Mouse (Mus musculus): Measurements from ENCODE around the gene Rnf26. TPM values are rescaled to one million over a fixed set of nuclear protein-coding genes. Genes with fewer than 3 reads are reported as not detected.

The Rnf26 gene
- polyA plus RNA-seq (2012; rRNA removed) (56.1 and 80.2 TPM in 2 replicates), polyA plus RNA-seq (2014; fragmentation: Nextera tagmentation; extraction: Ambion mirVana) (74.0 and 81.0 TPM in 2 replicates)

DNA sequence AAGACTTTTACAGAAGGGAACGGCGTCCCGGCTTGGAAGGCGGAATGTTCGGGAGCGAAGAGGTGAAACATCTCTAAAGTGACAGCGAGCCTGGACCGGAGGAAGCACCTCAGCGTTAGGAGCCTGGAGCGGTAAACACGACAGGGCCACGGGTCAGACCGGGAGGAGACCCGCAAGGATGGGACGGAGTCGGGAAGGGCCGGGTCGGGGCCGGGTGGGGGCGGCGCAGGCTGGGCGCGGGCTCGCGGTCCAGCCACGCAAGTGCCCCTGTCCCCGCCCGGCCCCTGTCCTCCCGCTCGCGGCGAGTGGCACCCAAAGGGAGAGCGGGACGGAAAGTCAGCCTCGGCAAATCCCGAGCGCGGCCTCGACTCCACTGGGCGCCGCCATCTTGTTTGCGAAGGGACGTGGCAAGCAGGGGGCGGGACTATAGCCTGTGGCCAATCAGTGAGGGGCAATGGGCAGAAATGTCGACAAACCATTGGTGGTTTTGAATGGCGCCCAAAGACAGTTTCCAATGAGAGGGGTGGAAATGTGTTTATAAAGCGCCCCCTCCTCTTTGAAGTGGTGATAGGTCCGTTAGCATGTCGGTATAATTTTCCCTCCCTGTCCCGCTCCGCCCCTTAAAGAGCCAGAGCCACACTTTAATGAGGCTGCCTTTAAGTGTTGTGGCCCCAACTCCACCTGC lies at the start of gene Rnf26, which contains the start of gene Gm49380:
TSS of gene Rnf26 (minus strand) at position 413 of the 685 bp plus-strand sequence.
TSS of gene Gm49380 (minus strand) at position 396 of the 685 bp plus-strand sequence.
- under 1% methylated on average over 28 of the region's 51 CpGs for WGBS
- H3K27ac ChIP-seq (replicated peaks; ENCODE audit: low read depth, low read length), result peak within 1 kb of the TSS; percentile 63; the same call in 1 of the 2 replicates
- ATAC-seq (ENCODE audit: low FRiP score, low read depth) (peak; percentile 97), DNase-seq (ENCODE audit: low spot score) (peak; percentile 100)
- H3K36me3 ChIP-seq (ENCODE audit: control insufficient read depth, insufficient read depth, low read length), result peaks cover 14% of the 10 kb centered on the region
- H3K4me2 ChIP-seq (replicated peaks; ENCODE audit: low read depth, low read length, severe bottlenecking), result peak within 1 kb of the TSS; percentile 47
- H3K27me3 ChIP-seq (ENCODE audit: control insufficient read depth, insufficient read depth, low read length), result no peaks in the 10 kb centered on the region
- peaks cover 22% of the 10 kb centered on the region for H3K4me1 ChIP-seq (ENCODE audit: control insufficient read depth, insufficient read depth, low read length)
- H3K9ac ChIP-seq (ENCODE audit: low read depth, low read length, severe bottlenecking), result peak within 1 kb of the TSS; percentile 87
- H3K4me3 ChIP-seq (replicated peaks; ENCODE audit: low read length), result peak within 1 kb of the TSS; percentile 69
- no peak for TF ChIP-seq POLR2A (IDR thresholded peaks at IDR 0.05; ENCODE audit: borderline replicate concordance, extremely low read depth, insufficient read depth, insufficient read length)
- no peaks in the 10 kb centered on the region for H3K9me3 ChIP-seq (ENCODE audit: control insufficient read depth, low read length)

- Histone ChIP-seq H3K9ac (ENCODE audit: low read depth, low read length, severe bottlenecking) (no peak overlapping the region), H3K4me3 (replicated peaks; ENCODE audit: low read length) (no peak overlapping the region), H3K9me3 (ENCODE audit: control insufficient read depth, low read length) (no peaks in the 10 kb centered on the region), H3K27me3 (ENCODE audit: control insufficient read depth, insufficient read depth, low read length) (no peaks in the 10 kb centered on the region), H3K27ac (replicated peaks; ENCODE audit: low read depth, low read length) (no peak overlapping the region), H3K4me1 (ENCODE audit: control insufficient read depth, insufficient read depth, low read length) (no peaks in the 10 kb centered on the region), H3K4me2 (replicated peaks; ENCODE audit: low read depth, low read length, severe bottlenecking) (no peak overlapping the region), H3K36me3 (ENCODE audit: control insufficient read depth, insufficient read depth, low read length) (peaks cover 73% of the 10 kb centered on the region)
- ATAC-seq (ENCODE audit: low FRiP score, low read depth), result no peak
- DNase-seq (ENCODE audit: low spot score), result no peak
- WGBS, result 80% methylated on average over 3 of the region's 3 CpGs
- no peak for TF ChIP-seq POLR2A (IDR thresholded peaks at IDR 0.05; ENCODE audit: borderline replicate concordance, extremely low read depth, insufficient read depth, insufficient read length)
These were observed 46.6 kb upstream of the Rnf26 start for GRCm38 (mm10) chr9:44159886-44160285.

DNA sequence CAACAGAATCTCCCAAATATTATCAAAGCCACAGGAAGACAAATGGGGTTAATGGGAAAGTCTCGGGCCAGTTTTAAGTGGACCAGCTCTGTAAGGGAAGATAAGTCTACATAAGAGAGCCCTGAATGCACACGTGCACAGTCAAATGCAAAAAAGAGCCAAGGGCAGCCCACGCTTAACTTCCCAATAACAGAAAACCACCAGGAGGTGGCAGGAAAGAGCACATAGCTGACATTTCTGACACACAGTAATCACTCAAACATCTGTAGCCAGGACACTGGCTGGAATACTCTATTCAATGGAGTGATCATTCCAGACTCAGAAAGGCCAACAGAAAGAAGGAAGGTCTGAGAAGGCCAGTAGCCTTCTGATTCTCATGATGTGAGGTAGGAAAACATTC lies 34.0 kb upstream of the Rnf26 start:
- Histone ChIP-seq H3K27me3 (ENCODE audit: control insufficient read depth, insufficient read depth, low read length) (no peaks in the 10 kb centered on the region), H3K4me2 (replicated peaks; ENCODE audit: low read depth, low read length, severe bottlenecking) (no peak overlapping the region), H3K4me1 (ENCODE audit: control insufficient read depth, insufficient read depth, low read length) (no peaks in the 10 kb centered on the region), H3K36me3 (ENCODE audit: control insufficient read depth, insufficient read depth, low read length) (peaks cover 58% of the 10 kb centered on the region), H3K9ac (ENCODE audit: low read depth, low read length, severe bottlenecking) (no peak overlapping the region), H3K27ac (replicated peaks; ENCODE audit: low read depth, low read length) (no peak overlapping the region), H3K9me3 (ENCODE audit: control insufficient read depth, low read length) (no peaks in the 10 kb centered on the region), H3K4me3 (replicated peaks; ENCODE audit: low read length) (no peak overlapping the region)
- DNase-seq (ENCODE audit: low spot score), result no peak
- WGBS, result 68% methylated on average over 3 of the region's 3 CpGs
- TF ChIP-seq POLR2A (IDR thresholded peaks at IDR 0.05; ENCODE audit: borderline replicate concordance, extremely low read depth, insufficient read depth, insufficient read length), result no peak
- ATAC-seq (ENCODE audit: low FRiP score, low read depth), result no peak

GRCm38 (mm10) chr9:44144718-44145060 lies 31.4 kb upstream of the Rnf26 start:
- peaks cover 60% of the 10 kb centered on the region for H3K36me3 ChIP-seq (ENCODE audit: control insufficient read depth, insufficient read depth, low read length)
- no peaks in the 10 kb centered on the region for H3K9me3 ChIP-seq (ENCODE audit: control insufficient read depth, low read length)
- H3K4me1 ChIP-seq (ENCODE audit: control insufficient read depth, insufficient read depth, low read length), result no peaks in the 10 kb centered on the region
- no peak overlapping the region for H3K4me2 ChIP-seq (replicated peaks; ENCODE audit: low read depth, low read length, severe bottlenecking)
- no peak overlapping the region for H3K27ac ChIP-seq (replicated peaks; ENCODE audit: low read depth, low read length)
- ATAC-seq (ENCODE audit: low FRiP score, low read depth) (no peak), DNase-seq (ENCODE audit: low spot score) (no peak)
- TF ChIP-seq POLR2A (IDR thresholded peaks at IDR 0.05; ENCODE audit: borderline replicate concordance, extremely low read depth, insufficient read depth, insufficient read length), result no peak
- H3K9ac ChIP-seq (ENCODE audit: low read depth, low read length, severe bottlenecking), result no peak overlapping the region
- H3K4me3 ChIP-seq (replicated peaks; ENCODE audit: low read length), result no peak overlapping the region
- no peaks in the 10 kb centered on the region for H3K27me3 ChIP-seq (ENCODE audit: control insufficient read depth, insufficient read depth, low read length)

DNA sequence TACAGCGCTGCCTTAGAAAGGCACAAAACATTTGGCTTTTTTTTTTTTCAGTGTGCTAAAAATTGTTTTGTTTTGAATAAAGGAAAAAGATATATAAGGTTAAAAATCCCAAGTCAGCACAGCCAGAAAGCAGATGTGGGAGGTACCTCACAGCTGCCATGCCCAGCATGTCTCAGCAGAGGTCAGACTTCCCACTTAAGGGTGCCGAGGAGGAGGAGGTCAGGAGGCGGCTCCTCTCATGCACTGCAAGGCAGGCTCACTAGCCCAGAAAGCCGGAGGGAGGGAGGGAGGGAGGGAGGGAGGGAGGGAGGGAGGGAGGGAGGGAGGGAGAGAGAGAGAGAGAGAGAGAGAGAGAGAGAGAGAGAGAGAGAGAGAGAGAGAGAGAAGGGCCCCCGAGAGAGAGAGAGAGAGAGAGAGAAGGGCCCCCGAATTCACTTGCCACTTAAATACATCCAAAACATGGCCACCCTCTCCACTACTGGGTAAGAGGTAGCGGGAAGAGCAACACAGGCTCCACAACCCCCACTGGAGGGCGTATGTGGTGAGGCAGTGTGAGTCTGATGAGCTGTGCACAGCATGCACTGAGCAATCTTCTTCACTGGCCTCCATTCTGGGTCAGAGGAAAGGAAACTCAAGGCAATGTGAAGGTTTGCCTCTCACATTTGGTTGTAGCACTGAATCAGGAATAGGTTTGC lies 30.9 kb upstream of the Rnf26 start:
- no peaks in the 10 kb centered on the region for H3K9me3 ChIP-seq (ENCODE audit: control insufficient read depth, low read length)
- no peak overlapping the region for H3K9ac ChIP-seq (ENCODE audit: low read depth, low read length, severe bottlenecking)
- ATAC-seq (ENCODE audit: low FRiP score, low read depth) (no peak), DNase-seq (ENCODE audit: low spot score) (no peak)
- H3K36me3 ChIP-seq (ENCODE audit: control insufficient read depth, insufficient read depth, low read length), result peaks cover 63% of the 10 kb centered on the region
- TF ChIP-seq POLR2A (IDR thresholded peaks at IDR 0.05; ENCODE audit: borderline replicate concordance, extremely low read depth, insufficient read depth, insufficient read length), result no peak
- no peak overlapping the region for H3K4me2 ChIP-seq (replicated peaks; ENCODE audit: low read depth, low read length, severe bottlenecking)
- no peaks in the 10 kb centered on the region for H3K27me3 ChIP-seq (ENCODE audit: control insufficient read depth, insufficient read depth, low read length)
- H3K4me1 ChIP-seq (ENCODE audit: control insufficient read depth, insufficient read depth, low read length), result no peaks in the 10 kb centered on the region
- 50% methylated on average over 6 of the region's 8 CpGs for WGBS
- H3K27ac ChIP-seq (replicated peaks; ENCODE audit: low read depth, low read length), result no peak overlapping the region
- no peak overlapping the region for H3K4me3 ChIP-seq (replicated peaks; ENCODE audit: low read length)
